Mouse (Mus musculus): ENCODE results near the gene Ywhaq. TPM values are rescaled to one million over a fixed set of nuclear protein-coding genes. Genes with fewer than 3 reads are reported as not detected.

Ywhaq gene
- 325 and 327 TPM in 2 replicates for polyA plus RNA-seq (2016; fragmentation: Nextera tagmentation; extraction: Ambion mirVana)

DNA sequence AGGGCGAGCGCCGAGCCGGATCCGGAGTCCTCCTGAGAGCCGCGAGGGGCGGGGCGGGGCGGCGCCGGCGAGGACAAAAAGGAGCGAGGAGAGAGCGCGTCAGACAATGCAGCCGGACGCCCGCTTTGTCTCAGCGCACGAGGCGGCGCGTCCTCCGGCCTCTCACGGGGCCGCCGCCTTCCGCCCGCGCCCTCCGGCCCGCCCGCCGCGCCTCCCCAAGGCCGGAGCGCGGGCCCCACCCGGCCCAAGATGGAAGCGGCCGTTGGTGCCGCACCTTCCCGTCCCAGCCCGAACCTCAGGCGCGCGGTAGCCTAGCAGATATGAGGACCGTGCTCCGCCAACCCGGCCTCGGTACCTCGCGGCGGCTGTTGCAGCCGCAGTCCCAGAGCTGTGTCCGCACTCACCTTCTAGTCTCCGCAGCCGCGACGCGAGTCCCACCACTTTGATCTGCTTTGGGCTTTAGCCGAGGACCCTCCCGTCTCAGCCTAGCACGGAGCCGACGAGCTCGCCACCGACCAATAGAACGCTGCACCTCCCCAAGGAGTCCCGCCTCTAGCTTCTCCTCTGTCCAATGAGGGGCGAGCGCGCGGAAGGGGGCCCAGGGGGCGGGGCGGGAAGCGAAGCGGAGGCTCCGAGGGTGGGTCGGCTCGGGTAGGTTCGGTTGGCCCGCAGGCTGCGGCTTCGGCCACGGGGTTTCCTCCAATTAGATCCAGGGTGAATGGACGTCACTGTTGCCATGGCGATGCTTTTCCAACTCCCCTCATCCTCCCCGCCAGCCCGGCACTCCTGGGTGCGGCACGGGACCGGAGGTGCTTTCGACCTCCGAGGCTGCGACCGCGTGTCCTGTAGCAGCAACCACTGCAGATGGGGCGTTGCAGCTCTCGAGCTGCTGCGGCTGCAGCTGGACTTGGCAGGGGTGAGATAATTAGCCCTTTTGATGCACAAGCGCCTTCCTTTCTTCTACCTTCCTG is at the start of gene Ywhaq:
Ywhaq (minus strand) TSS at position 538 of the 971 bp plus-strand sequence.
- peak; percentile 99 for ATAC-seq
- H3K27me3 ChIP-seq (replicated peaks), result no peaks in the 10 kb centered on the region
- H3K27ac ChIP-seq, result peak within 1 kb of the TSS; percentile 94
- peaks cover 40% of the 10 kb centered on the region for H3K4me1 ChIP-seq
- no peaks in the 10 kb centered on the region for H3K9me3 ChIP-seq (replicated peaks)
- H3K4me3 ChIP-seq, result peak within 1 kb of the TSS; percentile 71
- WGBS (ENCODE audit: insufficient replicate concordance), result under 1% methylated on average over 94 of the region's 103 CpGs
- peak within 1 kb of the TSS; percentile 76 for H3K4me2 ChIP-seq
- H3K9ac ChIP-seq, result peak within 1 kb of the TSS; percentile 84
- peaks cover 31% of the 10 kb centered on the region for H3K36me3 ChIP-seq

GRCm38 (mm10) chr12:21463448-21463891 is 46.0 kb upstream of the Ywhaq start:
- Histone ChIP-seq H3K9me3 (replicated peaks) (no peaks in the 10 kb centered on the region), H3K36me3 (no peaks in the 10 kb centered on the region), H3K4me3 (no peak overlapping the region), H3K9ac (no peak overlapping the region), H3K27ac (no peak overlapping the region), H3K27me3 (replicated peaks) (no peaks in the 10 kb centered on the region), H3K4me1 (no peaks in the 10 kb centered on the region), H3K4me2 (no peak overlapping the region)
- 59% methylated on average over 5 of the region's 5 CpGs for WGBS (ENCODE audit: insufficient replicate concordance)
- ATAC-seq, result no peak

- no peaks in the 10 kb centered on the region for H3K4me1 ChIP-seq
- no peak for ATAC-seq
- H3K9ac ChIP-seq, result no peak overlapping the region
- no peak overlapping the region for H3K27ac ChIP-seq
- H3K36me3 ChIP-seq, result no peaks in the 10 kb centered on the region
- no peak overlapping the region for H3K4me2 ChIP-seq
- no peak overlapping the region for H3K4me3 ChIP-seq
- WGBS (ENCODE audit: insufficient replicate concordance), result 59% methylated on average over 3 of the region's 3 CpGs
- no peaks in the 10 kb centered on the region for H3K27me3 ChIP-seq (replicated peaks)
- H3K9me3 ChIP-seq (replicated peaks), result no peaks in the 10 kb centered on the region
These were observed 45.2 kb upstream of the Ywhaq start for GRCm38 (mm10) chr12:21462658-21463057.

GRCm38 (mm10) chr12:21459681-21460080 is 42.2 kb upstream of the Ywhaq start:
- Histone ChIP-seq H3K27me3 (replicated peaks) (no peaks in the 10 kb centered on the region), H3K4me2 (no peak overlapping the region), H3K4me1 (no peaks in the 10 kb centered on the region), H3K36me3 (no peaks in the 10 kb centered on the region), H3K4me3 (no peak overlapping the region), H3K27ac (no peak overlapping the region), H3K9ac (no peak overlapping the region), H3K9me3 (replicated peaks) (no peaks in the 10 kb centered on the region)
- WGBS (ENCODE audit: insufficient replicate concordance), result 71% methylated on average over 4 of the region's 4 CpGs
- no peak for ATAC-seq

DNA sequence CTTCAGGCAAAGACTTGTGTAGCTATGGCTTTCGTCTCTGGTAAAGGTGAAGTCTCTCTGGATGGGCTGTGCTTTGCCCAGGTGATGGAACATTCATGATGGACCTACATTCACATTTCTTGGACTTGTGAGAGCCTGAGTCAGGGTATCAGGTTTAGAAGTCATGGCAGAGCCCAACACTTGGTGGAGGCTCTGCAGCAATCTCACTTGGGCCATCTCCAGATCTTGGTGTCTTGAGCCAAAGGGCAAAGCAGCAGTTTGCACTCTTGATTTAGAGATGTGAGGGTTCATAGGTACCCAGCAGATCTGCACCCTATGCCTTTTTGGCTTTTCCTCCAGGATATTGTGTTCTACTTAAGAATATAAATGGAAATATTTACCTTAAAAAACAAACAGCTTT is 38.6 kb upstream of the Ywhaq start:
- no peak overlapping the region for H3K27ac ChIP-seq
- H3K9ac ChIP-seq, result no peak overlapping the region
- no peaks in the 10 kb centered on the region for H3K27me3 ChIP-seq (replicated peaks)
- H3K4me2 ChIP-seq, result no peak overlapping the region
- 70% methylated on average over 1 of the region's 1 CpGs for WGBS (ENCODE audit: insufficient replicate concordance)
- ATAC-seq, result no peak
- no peaks in the 10 kb centered on the region for H3K36me3 ChIP-seq
- no peaks in the 10 kb centered on the region for H3K9me3 ChIP-seq (replicated peaks)
- H3K4me3 ChIP-seq, result no peak overlapping the region
- no peaks in the 10 kb centered on the region for H3K4me1 ChIP-seq

- H3K27ac ChIP-seq, result no peak overlapping the region
- H3K4me1 ChIP-seq, result no peaks in the 10 kb centered on the region
- no peak overlapping the region for H3K4me2 ChIP-seq
- no peaks in the 10 kb centered on the region for H3K9me3 ChIP-seq (replicated peaks)
- H3K9ac ChIP-seq, result no peak overlapping the region
- 17% methylated on average over 1 of the region's 1 CpGs for WGBS (ENCODE audit: insufficient replicate concordance)
- H3K36me3 ChIP-seq, result no peaks in the 10 kb centered on the region
- H3K4me3 ChIP-seq, result no peak overlapping the region
- 0 out of 2 replicates have a peak, but pooled peaks have one; percentile 27 for ATAC-seq
- H3K27me3 ChIP-seq (replicated peaks), result no peaks in the 10 kb centered on the region
These were observed 34.3 kb upstream of the Ywhaq start for GRCm38 (mm10) chr12:21451752-21452151.

GRCm38 (mm10) chr12:21451351-21451750 is 33.9 kb upstream of the Ywhaq start:
- Histone ChIP-seq H3K4me3 (no peak overlapping the region), H3K4me2 (no peak overlapping the region), H3K27ac (no peak overlapping the region), H3K9me3 (replicated peaks) (no peaks in the 10 kb centered on the region), H3K9ac (no peak overlapping the region), H3K4me1 (no peaks in the 10 kb centered on the region), H3K27me3 (replicated peaks) (no peaks in the 10 kb centered on the region), H3K36me3 (no peaks in the 10 kb centered on the region)
- WGBS (ENCODE audit: insufficient replicate concordance), result 83% methylated on average over 2 of the region's 2 CpGs
- no peak for ATAC-seq

GRCm38 (mm10) chr12:21443783-21444182 is 26.3 kb upstream of the Ywhaq start:
- Histone ChIP-seq H3K27ac (no peak overlapping the region), H3K4me3 (no peak overlapping the region), H3K4me2 (no peak overlapping the region), H3K36me3 (no peaks in the 10 kb centered on the region), H3K4me1 (no peaks in the 10 kb centered on the region), H3K27me3 (replicated peaks) (no peaks in the 10 kb centered on the region), H3K9ac (no peak overlapping the region), H3K9me3 (replicated peaks) (no peaks in the 10 kb centered on the region)
- 74% methylated on average over 3 of the region's 3 CpGs for WGBS (ENCODE audit: insufficient replicate concordance)
- no peak for ATAC-seq

DNA sequence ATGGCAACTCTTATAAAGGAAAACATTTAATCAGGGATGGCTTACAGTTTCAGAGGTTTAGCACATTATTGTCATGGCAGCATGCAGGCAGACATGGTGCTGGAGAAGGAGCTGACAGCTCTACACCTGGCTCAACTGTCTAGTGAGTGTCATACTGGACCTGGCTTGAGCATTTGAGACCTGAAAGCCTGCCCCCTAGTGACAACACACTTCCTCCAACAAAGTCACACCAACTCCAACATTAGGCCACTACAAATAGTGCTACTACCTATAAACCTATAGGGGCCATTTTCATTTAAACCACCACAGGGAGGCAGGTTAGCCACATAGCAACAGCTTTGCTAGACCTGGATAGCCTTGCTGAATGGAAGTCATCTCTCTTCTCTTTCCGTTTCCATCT is 24.4 kb upstream of the Ywhaq start:
- Histone ChIP-seq H3K9me3 (replicated peaks) (no peaks in the 10 kb centered on the region), H3K36me3 (no peaks in the 10 kb centered on the region), H3K9ac (no peak overlapping the region), H3K4me1 (no peaks in the 10 kb centered on the region), H3K4me2 (no peak overlapping the region), H3K27me3 (replicated peaks) (no peaks in the 10 kb centered on the region), H3K4me3 (no peak overlapping the region), H3K27ac (no peak overlapping the region)
- 88% methylated on average over 1 of the region's 1 CpGs for WGBS (ENCODE audit: insufficient replicate concordance)
- no peak for ATAC-seq

GRCm38 (mm10) chr12:21439428-21439827 is 22.0 kb upstream of the Ywhaq start:
- no peak for ATAC-seq
- no peaks in the 10 kb centered on the region for H3K27me3 ChIP-seq (replicated peaks)
- 57% methylated on average over 9 of the region's 9 CpGs for WGBS (ENCODE audit: insufficient replicate concordance)
- H3K27ac ChIP-seq, result no peak overlapping the region
- H3K9me3 ChIP-seq (replicated peaks), result no peaks in the 10 kb centered on the region
- H3K9ac ChIP-seq, result no peak overlapping the region
- no peak overlapping the region for H3K4me2 ChIP-seq
- H3K4me1 ChIP-seq, result no peaks in the 10 kb centered on the region
- H3K4me3 ChIP-seq, result no peak overlapping the region
- no peaks in the 10 kb centered on the region for H3K36me3 ChIP-seq

DNA sequence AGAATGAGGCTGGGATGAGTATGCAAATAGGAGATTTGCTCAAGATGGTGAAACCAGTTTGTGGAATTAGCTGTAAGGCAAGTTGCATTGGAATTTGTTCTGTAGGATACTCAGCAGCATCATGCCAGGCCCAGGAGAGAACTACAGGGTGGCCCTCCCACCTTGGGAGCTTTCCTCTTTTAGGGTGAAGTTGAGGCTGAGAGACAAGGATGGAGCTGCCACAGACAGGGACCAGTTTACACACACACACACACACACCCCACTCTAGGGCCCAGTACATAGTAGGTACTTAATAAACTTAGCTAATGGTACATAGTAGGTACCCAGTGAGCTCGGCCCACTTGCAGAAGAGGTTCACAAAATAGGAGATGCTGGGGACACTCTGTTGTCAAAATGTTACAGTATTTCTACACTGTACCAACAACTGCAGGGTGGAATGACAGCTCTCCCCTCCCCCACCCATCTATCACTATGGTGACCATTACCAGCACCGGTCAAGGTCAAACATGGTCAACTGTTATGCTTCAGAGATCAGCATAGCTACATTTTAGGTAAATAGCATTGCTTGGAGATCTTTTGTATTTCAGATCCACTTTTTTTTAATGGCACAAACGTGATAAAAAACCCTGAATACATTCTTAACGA is 21.4 kb upstream of the Ywhaq start:
- H3K4me2 ChIP-seq, result no peak overlapping the region
- ATAC-seq, result no peak
- no peaks in the 10 kb centered on the region for H3K9me3 ChIP-seq (replicated peaks)
- WGBS (ENCODE audit: insufficient replicate concordance), result 60% methylated on average over 4 of the region's 4 CpGs
- H3K27ac ChIP-seq, result no peak overlapping the region
- H3K4me3 ChIP-seq, result no peak overlapping the region
- H3K36me3 ChIP-seq, result no peaks in the 10 kb centered on the region
- no peak overlapping the region for H3K9ac ChIP-seq
- H3K27me3 ChIP-seq (replicated peaks), result no peaks in the 10 kb centered on the region
- H3K4me1 ChIP-seq, result no peaks in the 10 kb centered on the region

GRCm38 (mm10) chr12:21438294-21438693 is 20.9 kb upstream of the Ywhaq start:
- H3K4me2 ChIP-seq, result no peak overlapping the region
- no peak overlapping the region for H3K27ac ChIP-seq
- H3K4me1 ChIP-seq, result no peaks in the 10 kb centered on the region
- no peak overlapping the region for H3K9ac ChIP-seq
- no peak overlapping the region for H3K4me3 ChIP-seq
- no peaks in the 10 kb centered on the region for H3K27me3 ChIP-seq (replicated peaks)
- no peaks in the 10 kb centered on the region for H3K9me3 ChIP-seq (replicated peaks)
- no peak for ATAC-seq
- WGBS (ENCODE audit: insufficient replicate concordance), result 40% methylated on average over 3 of the region's 3 CpGs
- no peaks in the 10 kb centered on the region for H3K36me3 ChIP-seq
